Mouse (Mus musculus) neural tube, embryonic 13.5 days (tissue): ENCODE measurements around the gene Gna11. TPM values are rescaled to one million over a fixed set of nuclear protein-coding genes. Genes with fewer than 3 reads are reported as not detected.
A peak's percentile ranks its signal among the peaks of the same experiment; 100 is the strongest.

Source experiments
- ATAC-seq: fragments of 200-750 bp; cut with Nextera tagmentation; 2 replicates; pipeline ENCODE4 v1.8.0; 2017; ENCODE audit warnings: low read depth, mild to moderate bottlenecking, moderate TSS enrichment, moderate library complexity
- H3K27ac ChIP-seq: fragments of 300-500 bp; sonication (generic); replicated peaks from 2 replicates; pipeline ENCODE4 v1.5.1; 2015; ENCODE audit warnings: moderate library complexity, mild to moderate bottlenecking, inconsistent platforms
- H3K27me3 ChIP-seq: fragments of 300-500 bp; sonication (generic); 2 replicates; pipeline ENCODE4 v1.6.1; 2015; ENCODE audit warnings: mild to moderate bottlenecking, inconsistent platforms
- H3K36me3 ChIP-seq: fragments of 300-500 bp; sonication (generic); 2 replicates; pipeline ENCODE4 v1.6.1; 2015; ENCODE audit warnings: mild to moderate bottlenecking, inconsistent platforms
- H3K4me1 ChIP-seq: fragments of 300-500 bp; sonication (generic); replicated peaks from 2 replicates; pipeline ENCODE4 v1.6.1; 2015; ENCODE audit warnings: inconsistent platforms
- H3K4me2 ChIP-seq: fragments of 300-500 bp; sonication (generic); 2 replicates; pipeline ENCODE4 v1.6.1; 2015; ENCODE audit warnings: inconsistent platforms, mild to moderate bottlenecking, moderate library complexity
- H3K4me3 ChIP-seq: fragments of 300-500 bp; sonication (generic); 2 replicates; pipeline ENCODE4 v1.5.1; 2015; ENCODE audit warnings: mild to moderate bottlenecking, inconsistent platforms
- H3K9ac ChIP-seq: fragments of 300-500 bp; sonication (generic); 2 replicates; pipeline ENCODE4 v1.6.1; 2015; ENCODE audit warnings: moderate library complexity, mild to moderate bottlenecking, inconsistent platforms
- H3K9me3 ChIP-seq: fragments of 300-500 bp; sonication (generic); 2 replicates; pipeline ENCODE4 v1.6.1; 2016; ENCODE audit warnings: inconsistent platforms
- WGBS: fragments of 180-500 bp; shearing (Covaris S2); methylation state at CpG from one replicate; pipeline ENCODE4 v1.1.7; 2015; 5-methylcytosine and 5-hydroxymethylcytosine counted together
- polyA plus RNA-seq: library from polyadenylated mRNA; unstranded; fragments of >200 nt; fragmentation: Nextera tagmentation; extraction: Ambion mirVana; gene quantifications from 2 replicates; pipeline ENCODE4 v1.2.1, GENCODE M21; 2015

Gene Gna11
- polyA plus RNA-seq, 1 experiment from 2014 or later: 81.6 TPM

- H3K27ac ChIP-seq: no peak overlapping the region
- no peak for ATAC-seq
- no peaks in the 10 kb centered on the region for H3K9me3 ChIP-seq
- WGBS: 86% methylated on average over 14 of the region's 14 CpGs
- H3K36me3 ChIP-seq: no peaks in the 10 kb centered on the region
- peaks cover 25% of the 10 kb centered on the region for H3K27me3 ChIP-seq
- H3K4me3 ChIP-seq: no peak overlapping the region
- H3K4me1 ChIP-seq: no peaks in the 10 kb centered on the region
- H3K4me2 ChIP-seq: no peak overlapping the region
- H3K9ac ChIP-seq: no peak overlapping the region
Observed at GRCm38 (mm10) chr10:81510246-81510810, 34.7 kb downstream of the Gna11 start.

GRCm38 (mm10) chr10:81507691-81508489 is 37.1 kb downstream of the Gna11 start:
- Histone ChIP-seq H3K4me2 (no peak overlapping the region), H3K27ac (no peak overlapping the region), H3K4me1 (peaks cover 2% of the 10 kb centered on the region; the same call in 1 of the 2 replicates), H3K9me3 (no peaks in the 10 kb centered on the region), H3K9ac (no peak overlapping the region), H3K27me3 (peaks cover 30% of the 10 kb centered on the region), H3K36me3 (no peaks in the 10 kb centered on the region), H3K4me3 (no peak overlapping the region)
- ATAC-seq: no peak
- WGBS: 77% methylated on average over 13 of the region's 13 CpGs

- 40% methylated on average over 6 of the region's 6 CpGs for WGBS
Observed at GRCm38 (mm10) chr10:81507095-81507494, 37.9 kb downstream of the Gna11 start.

GRCm38 (mm10) chr10:81505016-81505664 is 39.9 kb downstream of the Gna11 start:
- H3K9me3 ChIP-seq: no peaks in the 10 kb centered on the region
- 78% methylated on average over 15 of the region's 15 CpGs for WGBS
- no peak overlapping the region for H3K9ac ChIP-seq
- no peak overlapping the region for H3K27ac ChIP-seq
- peaks cover 13% of the 10 kb centered on the region for H3K27me3 ChIP-seq
- no peak overlapping the region for H3K4me2 ChIP-seq
- H3K4me1 ChIP-seq: peaks cover 4% of the 10 kb centered on the region; the same call in 1 of the 2 replicates
- no peak for ATAC-seq
- no peaks in the 10 kb centered on the region for H3K36me3 ChIP-seq
- H3K4me3 ChIP-seq: no peak overlapping the region

More at GRCm38 (mm10) chr10:81507095-81507494, 37.9 kb downstream of the Gna11 start:
- H3K9ac ChIP-seq: no peak overlapping the region
- H3K27ac ChIP-seq: no peak overlapping the region
- no peak overlapping the region for H3K4me3 ChIP-seq
- peaks cover 4% of the 10 kb centered on the region; the same call in 1 of the 2 replicates for H3K4me1 ChIP-seq
- H3K36me3 ChIP-seq: no peaks in the 10 kb centered on the region
- H3K4me2 ChIP-seq: no peak overlapping the region
- ATAC-seq: no peak
- H3K27me3 ChIP-seq: peaks cover 23% of the 10 kb centered on the region
- H3K9me3 ChIP-seq: no peaks in the 10 kb centered on the region

- Histone ChIP-seq H3K4me3 (peak overlapping the region; percentile 40), H3K9me3 (no peaks in the 10 kb centered on the region), H3K9ac (peak overlapping the region; percentile 68), H3K27me3 (peaks cover 13% of the 10 kb centered on the region), H3K4me1 (peaks cover 4% of the 10 kb centered on the region), H3K27ac (no peak overlapping the region), H3K36me3 (no peaks in the 10 kb centered on the region), H3K4me2 (peak overlapping the region; percentile 71)
- peak; percentile 41; the same call in 1 of the 2 replicates for ATAC-seq
- 8% methylated on average over 36 of the region's 36 CpGs for WGBS
Observed at GRCm38 (mm10) chr10:81502658-81503057, 42.3 kb downstream of the Gna11 start.

GRCm38 (mm10) chr10:81501863-81502262 is 43.1 kb downstream of the Gna11 start:
- no peak overlapping the region for H3K4me3 ChIP-seq
- no peak overlapping the region for H3K4me2 ChIP-seq
- ATAC-seq: no peak
- peaks cover 10% of the 10 kb centered on the region for H3K4me1 ChIP-seq
- no peak overlapping the region for H3K9ac ChIP-seq
- no peaks in the 10 kb centered on the region for H3K36me3 ChIP-seq
- H3K9me3 ChIP-seq: no peaks in the 10 kb centered on the region
- peaks cover 13% of the 10 kb centered on the region for H3K27me3 ChIP-seq
- WGBS: 81% methylated on average over 5 of the region's 5 CpGs
- H3K27ac ChIP-seq: no peak overlapping the region

- 82% methylated on average over 3 of the region's 3 CpGs for WGBS
Observed at GRCm38 (mm10) chr10:81500032-81500431, 45.0 kb downstream of the Gna11 start, which contains the start of gene S1pr4. TSS of gene S1pr4 (minus strand) at chr10:81500132.

GRCm38 (mm10) chr10:81499250-81499901 is 45.6 kb downstream of the Gna11 start:
- 71% methylated on average over 23 of the region's 23 CpGs for WGBS
- H3K4me3 ChIP-seq: no peak overlapping the region
- no peaks in the 10 kb centered on the region for H3K9me3 ChIP-seq
- H3K27me3 ChIP-seq: peaks cover 13% of the 10 kb centered on the region
- no peak overlapping the region for H3K27ac ChIP-seq
- H3K9ac ChIP-seq: peak overlapping the region; percentile 43; the same call in 1 of the 2 replicates
- no peaks in the 10 kb centered on the region for H3K36me3 ChIP-seq
- H3K4me1 ChIP-seq: peaks cover 24% of the 10 kb centered on the region
- no peak overlapping the region for H3K4me2 ChIP-seq
- ATAC-seq: no peak

More at GRCm38 (mm10) chr10:81500032-81500431, 45.0 kb downstream of the Gna11 start, which contains the start of gene S1pr4:
- no peak within 1 kb of the TSS for H3K27ac ChIP-seq
- no peak for ATAC-seq
- H3K9ac ChIP-seq: peak within 1 kb of the TSS; percentile 43; the same call in 1 of the 2 replicates
- H3K9me3 ChIP-seq: no peaks in the 10 kb centered on the region
- no peaks in the 10 kb centered on the region for H3K36me3 ChIP-seq
- H3K4me1 ChIP-seq: peaks cover 17% of the 10 kb centered on the region
- H3K4me2 ChIP-seq: no peak within 1 kb of the TSS
- peaks cover 13% of the 10 kb centered on the region for H3K27me3 ChIP-seq
- H3K4me3 ChIP-seq: no peak within 1 kb of the TSS

- no peaks in the 10 kb centered on the region for H3K36me3 ChIP-seq
- 87% methylated on average over 38 of the region's 38 CpGs for WGBS
- no peak overlapping the region for H3K4me2 ChIP-seq
- peaks cover 30% of the 10 kb centered on the region for H3K4me1 ChIP-seq
- H3K4me3 ChIP-seq: no peak overlapping the region
- H3K27me3 ChIP-seq: peaks cover 8% of the 10 kb centered on the region
- no peaks in the 10 kb centered on the region for H3K9me3 ChIP-seq
- H3K27ac ChIP-seq: no peak overlapping the region
- ATAC-seq: no peak
- H3K9ac ChIP-seq: peak overlapping the region; percentile 43; the same call in 1 of the 2 replicates
Observed at GRCm38 (mm10) chr10:81498316-81499249, 46.4 kb downstream of the Gna11 start.

- H3K27ac ChIP-seq: 0 out of 2 replicates have a peak overlapping the region, but pooled peaks have one; percentile 71
- no peaks in the 10 kb centered on the region for H3K27me3 ChIP-seq
- H3K4me2 ChIP-seq: peak overlapping the region; percentile 57
- H3K36me3 ChIP-seq: peaks cover 8% of the 10 kb centered on the region
- H3K9ac ChIP-seq: peak overlapping the region; percentile 71
- no peak for ATAC-seq
- H3K4me3 ChIP-seq: peak overlapping the region; percentile 65; the same call in 1 of the 2 replicates
- peaks cover 26% of the 10 kb centered on the region for H3K4me1 ChIP-seq
- H3K9me3 ChIP-seq: no peaks in the 10 kb centered on the region
- 81% methylated on average over 17 of the region's 17 CpGs for WGBS
Observed at GRCm38 (mm10) chr10:81497401-81498270, 47.4 kb downstream of the Gna11 start.
